Mouse (Mus musculus) 416B (cell line): Measurements from ENCODE around the gene Eef1akmt1.

ENCODE experiments used
- DNase-seq: peaks from one replicate; pipeline ENCODE4 v3.0.0; 2011; ENCODE audit warnings: low read depth

Eef1akmt1 gene

DNA sequence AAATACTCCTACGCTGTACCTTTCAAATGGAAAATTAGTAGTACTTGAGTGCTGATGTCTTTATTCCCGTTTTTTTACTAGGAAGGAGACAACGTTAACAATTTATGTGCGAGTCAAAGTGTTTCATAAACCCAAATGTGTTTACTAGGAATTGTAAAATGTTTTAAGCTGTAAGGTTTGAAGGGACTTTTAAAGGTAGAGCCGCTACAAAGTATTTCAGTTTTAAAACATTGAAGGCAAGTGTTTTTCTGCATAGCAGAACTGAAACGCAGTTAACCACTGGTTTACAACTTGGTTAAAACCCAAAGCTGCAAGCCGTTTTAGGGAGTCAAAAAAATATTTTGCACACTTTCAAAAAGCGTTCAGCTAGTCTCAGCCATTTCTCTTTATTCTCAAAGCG, 47.6 kb downstream of the Eef1akmt1 start:
- DNase-seq, result no peak

DNA sequence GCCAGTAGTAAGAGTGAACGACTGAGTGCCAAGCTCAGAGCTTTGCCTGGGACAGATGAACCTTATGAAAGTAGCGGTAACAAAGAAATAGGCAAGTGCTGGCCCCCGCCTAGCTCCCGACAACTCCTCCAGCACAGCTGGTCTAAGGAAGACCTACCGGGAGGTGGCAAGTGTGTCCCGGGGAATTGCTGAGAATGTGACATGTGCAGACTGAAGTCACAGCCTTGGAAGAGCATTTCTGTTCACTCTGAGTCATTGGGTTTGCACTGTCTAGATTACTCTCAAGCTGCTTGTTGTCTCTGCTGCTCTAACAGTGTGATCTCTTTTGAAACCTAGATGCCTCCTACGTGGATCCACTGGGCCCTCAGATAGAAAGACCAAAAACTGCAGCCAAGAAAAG, 54.4 kb downstream of the Eef1akmt1 start:
- DNase-seq, result no peak

DNA sequence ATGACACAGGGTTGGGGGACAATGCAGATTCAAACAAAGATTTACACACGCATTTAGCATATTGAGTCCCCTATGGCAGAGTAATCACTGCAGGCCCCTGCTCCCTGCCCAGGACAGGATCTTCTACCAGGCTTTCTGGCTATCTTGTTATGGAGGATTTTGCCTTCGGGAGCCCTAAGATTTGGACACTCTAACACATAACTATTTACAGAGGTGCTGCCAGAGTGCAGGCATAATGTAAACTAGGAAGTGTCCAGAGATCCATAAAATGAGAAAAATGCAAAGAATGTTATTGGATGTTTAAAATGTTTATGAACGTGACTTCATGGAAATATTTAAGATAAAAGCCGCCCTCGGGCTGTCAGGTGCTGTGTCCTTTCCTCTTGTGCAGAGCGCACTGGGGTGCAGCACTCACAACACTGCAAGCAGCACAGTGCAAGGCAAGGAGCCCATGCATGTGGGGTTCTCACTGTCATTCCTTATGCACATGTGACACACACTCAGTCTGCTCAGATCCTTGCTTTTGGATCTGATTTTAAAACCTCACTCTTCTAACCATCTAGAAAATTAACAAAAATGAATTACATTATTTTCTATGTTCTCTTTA, 56.2 kb downstream of the Eef1akmt1 start:
- no peak for DNase-seq

DNA sequence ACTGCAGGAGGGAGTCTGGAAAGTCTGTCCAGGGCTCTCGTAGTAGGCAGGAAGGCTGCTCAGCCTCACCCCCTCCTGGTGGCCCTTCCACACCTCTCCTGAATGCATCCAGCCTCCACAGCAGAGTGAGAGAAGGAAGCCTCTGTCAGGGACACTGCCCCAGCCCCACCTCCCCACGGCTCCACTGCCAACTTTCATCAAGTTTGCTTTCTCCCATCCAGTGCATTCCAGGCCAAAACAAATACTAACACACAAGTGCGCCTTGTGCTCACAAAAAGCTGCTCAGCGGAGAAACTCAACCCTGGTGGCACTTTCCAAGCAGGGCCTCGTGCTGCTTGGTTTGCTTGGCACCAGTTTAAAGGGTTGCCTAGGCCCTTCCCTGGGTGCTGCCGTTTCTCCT, 61.9 kb downstream of the Eef1akmt1 start:
- DNase-seq, result no peak

DNA sequence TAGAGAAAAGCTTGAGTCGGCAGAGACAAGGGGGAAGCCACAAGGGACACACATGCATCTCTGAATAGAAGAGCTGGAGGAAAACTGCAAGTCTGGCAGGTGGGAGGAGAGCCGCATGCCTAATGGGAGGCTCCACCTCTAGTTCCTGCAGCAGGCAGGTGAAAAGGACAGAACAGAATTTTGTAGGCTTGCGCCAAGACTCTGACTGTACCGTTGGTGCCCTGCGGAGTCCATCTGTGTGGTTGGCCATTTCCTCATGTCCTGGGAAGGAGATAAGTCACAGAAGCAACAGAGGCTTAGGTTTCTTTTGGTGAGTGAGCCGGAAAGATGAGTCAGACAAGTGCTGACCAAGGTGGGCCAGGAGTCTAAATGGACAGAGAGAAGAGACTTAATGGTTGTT, 67.7 kb downstream of the Eef1akmt1 start:
- peak; percentile 68 for DNase-seq
